Mouse (Mus musculus): ENCODE measurements at regions not wholly inside any gene's neighbourhood (a gene's known extent, or its start where the extent isn't known, plus 50 kb on each side); places are given as distances from the start of the nearest gene placed in this dataset.
"Not testable (repeated sequence)": the region's sequence is repeated elsewhere in the genome, so short reads cannot be mapped to it uniquely, and the experiment has no call there.

DNA sequence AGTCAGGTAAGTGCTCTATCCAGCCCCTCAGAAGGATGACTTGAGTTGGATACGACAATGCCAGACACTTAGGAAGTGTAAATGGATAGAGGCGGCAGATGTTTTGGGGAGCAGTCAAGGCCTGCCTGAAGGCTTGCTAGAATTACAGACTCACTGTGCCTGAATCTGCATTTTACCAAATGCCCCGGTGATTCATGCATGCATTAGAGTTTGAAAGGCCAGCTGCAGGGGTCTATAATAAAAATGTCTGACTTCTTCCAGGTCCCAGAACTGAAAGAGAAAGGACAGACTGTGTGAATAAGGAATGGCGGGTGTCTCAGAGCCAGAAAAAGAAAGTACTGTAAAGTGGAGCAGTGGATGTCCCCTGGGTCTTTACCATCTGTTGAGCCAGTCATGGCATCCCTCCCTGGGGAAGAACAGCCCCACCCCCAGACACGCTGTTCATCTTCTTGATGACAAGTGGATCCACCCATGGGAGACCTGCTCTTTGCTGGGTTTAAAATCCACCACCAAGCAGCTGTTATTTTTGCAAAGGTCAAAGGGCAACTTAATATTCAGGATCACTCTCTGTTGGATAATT is 140.6 kb upstream of the Stt3b start:
- 86% methylated on average over 5 of the region's 5 CpGs for WGBS
- DNase-seq, result no peak
- TF ChIP-seq CTCF (IDR thresholded peaks at IDR 0.05; ENCODE audit: insufficient read depth, low read length) (no peak), POLR2A (IDR thresholded peaks at IDR 0.05; ENCODE audit: borderline replicate concordance, extremely low read depth, low read depth, low read length) (no peak)
- no peaks in the 10 kb centered on the region for H3K4me1 ChIP-seq (ENCODE audit: control insufficient read depth, insufficient read depth, low read length)
- H3K4me3 ChIP-seq (replicated peaks; ENCODE audit: extremely low read depth, low read depth, low read length), result no peak overlapping the region

DNA sequence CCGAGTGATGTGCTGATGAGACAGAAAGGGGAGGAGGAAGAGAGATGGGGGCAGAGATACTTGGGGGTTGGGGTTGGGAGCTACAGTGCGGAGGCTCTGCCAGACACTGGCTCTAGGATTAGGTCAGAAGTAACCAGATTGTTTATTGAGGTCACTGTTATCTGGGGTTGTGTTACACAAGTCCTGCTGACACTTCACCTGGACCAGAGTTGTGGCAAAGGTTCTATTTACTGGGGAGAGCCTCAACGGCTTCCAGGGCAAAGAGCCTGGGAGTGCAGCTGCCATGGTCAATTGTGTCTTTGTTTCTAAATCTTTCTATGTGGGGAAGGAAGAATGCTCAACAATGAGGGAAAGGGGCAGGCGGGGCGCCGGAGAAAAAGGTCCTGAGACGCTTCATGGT is 144.6 kb upstream of the Stt3b start:
- no peak overlapping the region for H3K4me3 ChIP-seq (replicated peaks; ENCODE audit: extremely low read depth, low read depth, low read length)
- TF ChIP-seq POLR2A (IDR thresholded peaks at IDR 0.05; ENCODE audit: borderline replicate concordance, extremely low read depth, low read depth, low read length), result no peak
- no peak for DNase-seq
- WGBS, result 84% methylated on average over 7 of the region's 7 CpGs
- H3K4me1 ChIP-seq (ENCODE audit: control insufficient read depth, insufficient read depth, low read length), result no peaks in the 10 kb centered on the region

DNA sequence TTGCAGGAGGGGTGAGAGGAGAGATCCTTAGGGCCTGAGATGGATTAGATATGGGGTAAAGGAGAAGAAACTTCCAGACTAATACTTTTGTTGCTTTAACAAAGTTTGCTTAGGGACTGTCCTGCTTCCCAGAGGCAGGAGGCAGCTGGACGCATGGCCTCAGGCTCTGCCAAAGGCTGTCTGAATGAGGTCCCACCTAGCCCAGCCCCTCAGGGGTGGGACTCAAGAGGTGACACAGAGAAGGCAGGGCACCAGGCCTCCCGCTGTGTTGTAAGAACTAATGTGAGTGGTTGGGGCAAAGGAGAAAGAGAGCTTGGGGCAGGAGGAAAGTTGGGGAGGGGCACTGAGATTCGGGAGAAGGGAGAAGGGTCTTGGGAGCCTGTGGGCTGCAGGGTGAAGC is 145.9 kb upstream of the Stt3b start:
- DNase-seq, result no peak
- Histone ChIP-seq H3K4me3 (replicated peaks; ENCODE audit: extremely low read depth, low read depth, low read length) (no peak overlapping the region), H3K4me1 (ENCODE audit: control insufficient read depth, insufficient read depth, low read length) (no peaks in the 10 kb centered on the region)
- no peak for TF ChIP-seq CTCF (IDR thresholded peaks at IDR 0.05; ENCODE audit: insufficient read depth, low read length)
- no peak for TF ChIP-seq POLR2A (IDR thresholded peaks at IDR 0.05; ENCODE audit: borderline replicate concordance, extremely low read depth, low read depth, low read length)
- 49% methylated on average over 3 of the region's 3 CpGs for WGBS

DNA sequence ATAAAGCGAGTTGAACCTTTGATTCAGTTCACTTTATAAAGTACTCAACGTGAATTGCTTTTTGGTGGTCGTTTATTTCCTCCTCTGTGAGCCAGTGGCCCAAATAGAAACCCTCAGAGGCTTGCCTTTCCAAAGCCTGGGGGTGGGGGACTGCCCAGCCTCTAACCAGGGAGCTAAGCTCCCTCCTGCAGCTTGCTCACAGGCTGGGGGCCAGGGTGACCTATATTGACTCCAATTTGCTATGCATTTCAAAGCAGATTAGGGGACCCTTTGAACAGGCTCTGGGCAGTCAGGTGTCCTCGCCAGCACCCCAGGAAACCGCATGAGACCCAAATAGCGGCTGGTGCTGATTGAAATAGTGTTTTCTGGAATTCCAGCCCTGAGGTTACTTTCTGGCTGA is 146.4 kb upstream of the Stt3b start:
- WGBS, result 60% methylated on average over 6 of the region's 6 CpGs
- no peak overlapping the region for H3K4me3 ChIP-seq (replicated peaks; ENCODE audit: extremely low read depth, low read depth, low read length)
- DNase-seq, result no peak
- H3K4me1 ChIP-seq (ENCODE audit: control insufficient read depth, insufficient read depth, low read length), result no peaks in the 10 kb centered on the region
- no peak for TF ChIP-seq CTCF (IDR thresholded peaks at IDR 0.05; ENCODE audit: insufficient read depth, low read length)
- no peak for TF ChIP-seq POLR2A (IDR thresholded peaks at IDR 0.05; ENCODE audit: borderline replicate concordance, extremely low read depth, low read depth, low read length)

DNA sequence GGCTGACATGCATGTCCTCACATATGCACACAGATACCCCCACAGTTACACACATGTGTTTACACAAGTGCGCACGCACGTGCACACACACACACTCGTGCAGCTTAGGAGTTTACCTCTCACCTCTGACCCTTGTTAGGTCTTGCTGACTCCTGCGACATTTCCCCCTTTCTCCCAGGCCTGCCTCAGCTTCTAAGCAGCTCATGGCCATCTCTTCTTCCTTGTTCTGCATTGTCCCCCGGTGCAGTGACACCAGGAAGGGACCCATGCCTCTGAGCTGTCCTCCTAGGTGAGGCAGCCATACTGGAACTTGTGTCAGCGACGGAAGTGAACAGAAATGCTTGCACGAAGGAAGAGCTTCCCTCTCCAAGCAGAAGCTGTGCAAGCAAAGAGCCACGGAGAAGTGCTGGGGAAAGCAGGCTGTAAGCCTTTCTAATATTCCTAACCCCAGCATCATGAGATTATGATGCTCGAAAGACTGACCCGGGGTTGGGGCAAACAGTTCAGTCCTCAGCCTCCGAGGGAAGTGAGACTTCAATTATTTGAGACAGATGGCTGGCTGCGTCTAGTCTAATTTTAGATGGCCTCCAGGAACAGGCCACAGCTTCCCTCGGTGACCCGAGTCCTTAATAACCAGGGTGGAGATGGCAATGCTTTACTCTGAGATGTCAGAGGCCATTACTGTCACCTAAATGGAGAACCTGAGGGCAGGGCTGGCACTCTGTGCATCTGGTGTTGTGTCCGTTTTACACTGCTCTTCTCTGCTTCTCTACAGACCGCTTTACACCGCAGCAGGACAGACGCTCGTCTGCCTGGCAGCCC is 147.9 kb upstream of the Stt3b start:
- no peaks in the 10 kb centered on the region for H3K4me1 ChIP-seq (ENCODE audit: control insufficient read depth, insufficient read depth, low read length)
- no peak overlapping the region for H3K4me3 ChIP-seq (replicated peaks; ENCODE audit: extremely low read depth, low read depth, low read length)
- no peak for DNase-seq
- 68% methylated on average over 21 of the region's 21 CpGs for WGBS
- TF ChIP-seq POLR2A (IDR thresholded peaks at IDR 0.05; ENCODE audit: borderline replicate concordance, extremely low read depth, low read depth, low read length) (no peak), CTCF (IDR thresholded peaks at IDR 0.05; ENCODE audit: insufficient read depth, low read length) (no peak)

DNA sequence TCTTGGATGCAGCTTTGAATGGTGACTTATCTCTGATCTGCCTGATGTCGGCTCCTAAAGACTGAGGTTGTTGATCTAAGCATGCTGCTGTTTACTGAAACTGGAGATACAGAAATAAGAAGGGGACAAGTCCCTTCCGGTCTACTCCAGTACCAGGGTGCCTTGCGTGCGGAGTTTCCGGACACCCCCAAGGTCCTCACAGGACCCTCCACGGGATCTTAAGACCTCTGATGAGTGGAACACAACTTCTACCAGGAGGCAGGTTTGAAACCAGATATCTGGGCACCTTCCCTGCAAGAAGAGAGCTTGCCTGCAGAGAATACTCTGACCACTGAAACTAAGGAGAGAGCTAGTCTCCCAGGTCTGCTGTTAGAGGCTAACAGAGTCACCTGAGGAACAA is 148.9 kb upstream of the Stt3b start:
- H3K4me1 ChIP-seq (ENCODE audit: control insufficient read depth, insufficient read depth, low read length); H3K4me3 ChIP-seq (replicated peaks; ENCODE audit: extremely low read depth, low read depth, low read length); DNase-seq: not testable (repeated sequence)
- 90% methylated on average over 6 of the region's 6 CpGs for WGBS

DNA sequence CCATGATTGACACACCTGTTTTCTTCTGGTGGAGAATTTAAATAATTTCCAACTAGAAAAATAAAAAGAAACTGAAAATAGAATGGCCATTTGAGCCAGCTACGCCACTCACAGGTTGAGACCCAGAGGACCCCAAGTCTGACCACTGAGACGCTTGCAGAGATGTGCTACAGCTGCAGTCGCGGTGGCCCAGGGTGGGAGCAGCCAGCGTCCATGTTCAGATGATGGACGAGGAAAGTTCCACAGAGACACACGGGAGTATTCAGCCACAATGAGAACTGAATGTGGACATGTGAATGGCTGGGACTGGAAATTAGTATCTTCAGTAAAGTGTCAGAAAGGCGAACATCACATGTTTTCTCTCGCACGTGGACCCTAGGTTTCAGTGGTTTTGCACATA is 155.1 kb upstream of the Stt3b start:
- no peak for DNase-seq
- no peak for TF ChIP-seq POLR2A (IDR thresholded peaks at IDR 0.05; ENCODE audit: borderline replicate concordance, extremely low read depth, low read depth, low read length)
- TF ChIP-seq CTCF (IDR thresholded peaks at IDR 0.05; ENCODE audit: insufficient read depth, low read length), result no peak
- WGBS, result 87% methylated on average over 10 of the region's 10 CpGs
- Histone ChIP-seq H3K4me3 (replicated peaks; ENCODE audit: extremely low read depth, low read depth, low read length) (no peak overlapping the region), H3K4me1 (ENCODE audit: control insufficient read depth, insufficient read depth, low read length) (no peaks in the 10 kb centered on the region)

DNA sequence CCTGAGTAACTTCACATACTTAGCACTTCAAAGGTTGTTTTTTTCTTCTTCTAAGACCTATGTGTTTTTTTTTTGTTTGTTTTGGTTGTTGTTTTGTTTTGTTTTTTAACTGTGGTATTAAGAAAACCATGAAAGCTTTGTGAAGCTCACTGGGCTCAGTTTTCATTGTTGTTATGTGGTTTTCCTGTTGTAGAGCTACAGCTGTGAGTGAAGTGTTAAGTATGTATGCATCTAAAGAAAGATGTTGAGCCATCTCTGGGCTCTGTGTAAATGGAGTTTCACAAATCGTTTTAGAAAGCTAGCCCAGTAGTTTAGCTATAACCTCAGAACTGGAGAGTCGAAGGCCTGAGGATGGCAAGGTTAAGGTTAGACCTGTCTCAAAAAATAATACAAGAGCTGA is 158.4 kb upstream of the Stt3b start:
- no peak for TF ChIP-seq POLR2A (IDR thresholded peaks at IDR 0.05; ENCODE audit: borderline replicate concordance, extremely low read depth, low read depth, low read length)
- TF ChIP-seq CTCF (IDR thresholded peaks at IDR 0.05; ENCODE audit: insufficient read depth, low read length), result no peak
- DNase-seq, result no peak
- 86% methylated on average over 2 of the region's 2 CpGs for WGBS
- H3K4me1 ChIP-seq (ENCODE audit: control insufficient read depth, insufficient read depth, low read length), result no peaks in the 10 kb centered on the region
- H3K4me3 ChIP-seq (replicated peaks; ENCODE audit: extremely low read depth, low read depth, low read length), result no peak overlapping the region

DNA sequence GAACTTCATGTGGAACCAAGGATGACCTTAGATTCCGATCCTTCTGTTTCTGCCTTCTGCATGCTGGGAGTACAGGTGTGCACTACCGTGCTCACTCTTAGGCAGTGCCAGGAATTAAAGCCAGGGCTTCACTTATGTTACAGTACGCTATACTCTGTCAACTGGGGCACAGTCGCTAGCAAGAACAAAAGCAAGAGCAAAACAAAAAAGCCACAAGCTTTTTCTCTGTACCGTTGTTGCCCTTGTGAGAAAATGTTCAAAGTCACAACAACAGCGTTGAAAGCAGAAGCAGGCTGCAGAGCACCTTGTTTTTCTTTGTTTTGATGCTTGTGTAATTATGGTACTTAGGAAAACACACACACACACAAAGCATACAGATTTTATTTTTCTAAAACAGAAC is 161.4 kb upstream of the Stt3b start:
- no peak overlapping the region for H3K4me3 ChIP-seq (replicated peaks; ENCODE audit: extremely low read depth, low read depth, low read length)
- no peaks in the 10 kb centered on the region for H3K4me1 ChIP-seq (ENCODE audit: control insufficient read depth, insufficient read depth, low read length)
- TF ChIP-seq CTCF (IDR thresholded peaks at IDR 0.05; ENCODE audit: insufficient read depth, low read length) (no peak), POLR2A (IDR thresholded peaks at IDR 0.05; ENCODE audit: borderline replicate concordance, extremely low read depth, low read depth, low read length) (no peak)
- no peak for DNase-seq
- WGBS, result 90% methylated on average over 6 of the region's 6 CpGs

DNA sequence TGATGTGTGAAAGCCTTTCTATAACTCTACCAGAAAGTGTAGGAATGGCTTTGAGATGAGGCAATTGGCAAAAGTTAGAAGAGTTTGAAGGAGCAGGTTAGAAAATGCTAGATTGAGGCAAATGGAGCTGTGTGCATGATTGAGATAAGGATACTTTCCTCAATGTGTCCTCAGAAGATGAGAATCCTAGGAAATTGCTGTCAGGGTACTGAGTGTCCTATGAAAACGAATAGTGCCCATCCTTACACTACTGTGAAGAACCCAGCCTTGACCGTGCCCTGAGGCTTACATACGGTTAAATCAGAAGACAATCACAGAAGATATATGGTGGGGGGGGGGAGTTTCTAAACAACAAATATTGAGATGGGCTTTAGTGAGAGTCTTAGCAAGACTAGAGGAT is 162.8 kb upstream of the Stt3b start:
- DNase-seq, result no peak
- H3K4me1 ChIP-seq (ENCODE audit: control insufficient read depth, insufficient read depth, low read length), result no peaks in the 10 kb centered on the region
- H3K4me3 ChIP-seq (replicated peaks; ENCODE audit: extremely low read depth, low read depth, low read length), result no peak overlapping the region
- TF ChIP-seq POLR2A (IDR thresholded peaks at IDR 0.05; ENCODE audit: borderline replicate concordance, extremely low read depth, low read depth, low read length) (no peak), CTCF (IDR thresholded peaks at IDR 0.05; ENCODE audit: insufficient read depth, low read length) (no peak)
- WGBS, result 86% methylated on average over 3 of the region's 3 CpGs
